Mouse (Mus musculus) ES-E14 (cell line): Measurements from ENCODE around the gene Etnppl. TPM values are rescaled to one million over a fixed set of nuclear protein-coding genes. Genes with fewer than 3 reads are reported as not detected.

Experiments used
- DNase-seq: peaks from one replicate; pipeline ENCODE4 v3.0.0-alpha.2; 2013; ENCODE audit warnings: low read depth, low spot score
- H3K27ac ChIP-seq: 2 replicates; pipeline ENCODE4 v1.5.1; 2012; ENCODE audit warnings: low read depth, mild to moderate bottlenecking, low read length, moderate library complexity, mixed read lengths; ENCODE audit not compliant: poor library complexity, insufficient read depth, severe bottlenecking
- H3K36me3 ChIP-seq: 2 replicates; pipeline ENCODE4 v1.6.1; 2012; ENCODE audit warnings: mild to moderate bottlenecking, low read length, moderate library complexity, mixed read lengths; ENCODE audit not compliant: control insufficient read depth, poor library complexity, insufficient read depth, severe bottlenecking
- H3K4me1 ChIP-seq, 2 experiments: fragments of 150-350 bp in 1 of 2; sonication (generic) in 1 of 2; 2 replicates each; pipeline ENCODE4 v1.6.1; 2012; ENCODE audit warnings: low read length in 2 of 2, mild to moderate bottlenecking in 1 of 2, mixed read lengths in 1 of 2; ENCODE audit not compliant: control insufficient read depth in 2 of 2, insufficient read depth in 2 of 2, poor library complexity in 1 of 2
- H3K4me3 ChIP-seq, 2 experiments: fragments of 150-350 bp in 1 of 2; sonication (generic) in 1 of 2; 2 replicates each; pipeline ENCODE4 v1.5.1; 2012; ENCODE audit warnings: low read length in 2 of 2, low read depth in 1 of 2, mild to moderate bottlenecking in 1 of 2, mixed read lengths in 1 of 2; ENCODE audit not compliant: insufficient read depth in 1 of 2, poor library complexity in 1 of 2, severe bottlenecking in 1 of 2
- H3K9ac ChIP-seq: 2 replicates; pipeline ENCODE4 v1.6.1; 2012; ENCODE audit warnings: low read depth, mild to moderate bottlenecking, low read length, mixed read lengths; ENCODE audit not compliant: poor library complexity, insufficient read depth, severe bottlenecking
- H3K9me3 ChIP-seq: fragments of 150-350 bp; sonication (generic); 2 replicates; pipeline ENCODE4 v1.6.1; 2012; ENCODE audit warnings: low read depth, mild to moderate bottlenecking, low read length; ENCODE audit not compliant: control insufficient read depth, insufficient read depth
- CHD2 ChIP-seq: IDR thresholded peaks from 2 replicates; pipeline ENCODE4 v1.6.1; 2014; ENCODE audit warnings: mild to moderate bottlenecking, low read depth, low read length, inconsistent platforms
- HCFC1 ChIP-seq: IDR thresholded peaks from 2 replicates; pipeline ENCODE4 v1.6.1; 2012; ENCODE audit warnings: low read length, inconsistent platforms, borderline replicate concordance; ENCODE audit not compliant: insufficient read depth
- MAFK ChIP-seq: IDR thresholded peaks from 2 replicates; pipeline ENCODE4 v1.6.1; 2014; ENCODE audit warnings: mild to moderate bottlenecking, low read depth, low read length, inconsistent platforms; ENCODE audit not compliant: insufficient read depth
- ZC3H11A ChIP-seq: IDR thresholded peaks from 2 replicates; pipeline ENCODE4 v1.6.1; 2012; ENCODE audit warnings: low read depth, mild to moderate bottlenecking, inconsistent platforms, low read length, borderline replicate concordance
- ZNF384 ChIP-seq: IDR thresholded peaks from 2 replicates; pipeline ENCODE4 v1.6.1; 2012; ENCODE audit warnings: low read depth, low read length, inconsistent platforms
- in situ Hi-C, 2 experiments: fragments of 600-800 bp; cut with MboI; formaldehyde crosslinking; loops; one replicate each; pipeline ENCODE4 v1.15.1; 2025; ENCODE audit warnings: low sequenced_read_pairs in 2 of 2, inconsistent platforms in 1 of 2; ENCODE audit not compliant: unreplicated experiment in 2 of 2
- total RNA-seq: library from RNA; depleted of rRNA; stranded (reverse); fragments of 300-350 nt; gene quantifications from 2 replicates; pipeline ENCODE4 v1.2.3, GENCODE M21; 2012

Etnppl gene
- total RNA-seq, 1 experiment, result not detected

- Histone ChIP-seq H3K4me3 (no peak overlapping the region), H3K36me3 (no peaks in the 10 kb centered on the region), H3K4me1 (peaks cover 0 to 2% of the 10 kb centered on the region in 2 experiments; a peak in 1 of 4 replicates), H3K9me3 (no peaks in the 10 kb centered on the region), H3K9ac (no peak overlapping the region), H3K27ac (peak overlapping the region; percentile 40; the same call in 1 of the 2 replicates)
- in situ Hi-C loops, result no loop called here
- TF ChIP-seq HCFC1, result no peak
- TF ChIP-seq ZC3H11A, result no peak
- no peak for TF ChIP-seq ZNF384
- TF ChIP-seq CHD2, result no peak
- DNase-seq, result no peak
These were observed 3.4 kb downstream of the Etnppl start for GRCm38 (mm10) chr3:130620517-130621146.

GRCm38 (mm10) chr3:130628358-130628757, 11.1 kb downstream of the Etnppl start:
- Histone ChIP-seq H3K4me3 (no peak overlapping the region), H3K4me1 (no peaks in the 10 kb centered on the region)
- in situ Hi-C loops, result no loop called here

GRCm38 (mm10) chr3:130633859-130634258, 16.6 kb downstream of the Etnppl start:
- DNase-seq, result no peak
- no peak overlapping the region for H3K4me3 ChIP-seq
- TF ChIP-seq MAFK, result no peak
- no peak for TF ChIP-seq HCFC1
- TF ChIP-seq CHD2, result no peak
- no peak for TF ChIP-seq ZC3H11A
- TF ChIP-seq ZNF384, result no peak

More at GRCm38 (mm10) chr3:130628358-130628757, 11.1 kb downstream of the Etnppl start:
- DNase-seq, result peak; percentile 12
- no peaks in the 10 kb centered on the region for H3K36me3 ChIP-seq
- H3K9ac ChIP-seq, result no peak overlapping the region
- TF ChIP-seq CHD2, result no peak
- no peaks in the 10 kb centered on the region for H3K9me3 ChIP-seq
- H3K27ac ChIP-seq, result no peak overlapping the region

GRCm38 (mm10) chr3:130646110-130646810, 29.0 kb downstream of the Etnppl start:
- in situ Hi-C loops, result no loop called here
- H3K4me3 ChIP-seq, result no peak overlapping the region
- no peak for DNase-seq
- H3K9ac ChIP-seq, result no peak overlapping the region
- H3K9me3 ChIP-seq, result no peaks in the 10 kb centered on the region
- TF ChIP-seq ZNF384 (no peak), ZC3H11A (no peak), HCFC1 (no peak), MAFK (no peak), CHD2 (no peak)
- H3K4me1 ChIP-seq, result no peaks in the 10 kb centered on the region
- H3K36me3 ChIP-seq, result no peaks in the 10 kb centered on the region
- H3K27ac ChIP-seq, result no peak overlapping the region

More at GRCm38 (mm10) chr3:130633859-130634258, 16.6 kb downstream of the Etnppl start:
- Histone ChIP-seq H3K36me3 (no peaks in the 10 kb centered on the region), H3K9ac (no peak overlapping the region), H3K9me3 (no peaks in the 10 kb centered on the region), H3K4me1 (no peaks in the 10 kb centered on the region), H3K27ac (no peak overlapping the region)
- in situ Hi-C loops, result no loop called here

GRCm38 (mm10) chr3:130649569-130649968, 32.3 kb downstream of the Etnppl start:
- Histone ChIP-seq H3K9ac (no peak overlapping the region), H3K36me3 (no peaks in the 10 kb centered on the region), H3K4me3 (no peak overlapping the region), H3K4me1 (no peaks in the 10 kb centered on the region), H3K9me3 (no peaks in the 10 kb centered on the region), H3K27ac (no peak overlapping the region)
- DNase-seq, result no peak
- TF ChIP-seq MAFK (no peak), ZNF384 (no peak), ZC3H11A (no peak), HCFC1 (no peak), CHD2 (no peak)
- in situ Hi-C loops, result no loop called here
